Mouse (Mus musculus) lung, adult 2 months (tissue): ENCODE measurements around the gene Borcs6.
A peak's percentile ranks its signal among the peaks of the same experiment; 100 is the strongest.

ENCODE experiments used
- CTCF ChIP-seq: fragments of 200-500 bp; IDR thresholded peaks from 2 replicates; pipeline ENCODE4 v1.5.1; 2011; ENCODE audit warnings: mild to moderate bottlenecking, low read length, control low read depth; ENCODE audit not compliant: insufficient read depth
- POLR2A ChIP-seq: fragments of 200-500 bp; IDR thresholded peaks from 2 replicates; pipeline ENCODE4 v1.6.1; 2011; ENCODE audit warnings: low read depth, mild to moderate bottlenecking, control low read depth, low read length, borderline replicate concordance; ENCODE audit errors: extremely low read depth

- TF ChIP-seq CTCF (no peak), POLR2A (peak; percentile 97; the same call in 1 of the 2 replicates)
These were observed 11.2 kb downstream of the Borcs6 start, which contains the start of gene Tmem107 for GRCm38 (mm10) chr11:69070590-69071222.
